Mouse (Mus musculus): ENCODE results near the gene Art3.

- TF ChIP-seq POLR2A (IDR thresholded peaks at IDR 0.05; ENCODE audit: borderline replicate concordance, extremely low read depth, low read depth, low read length) (no peak), CTCF (IDR thresholded peaks at IDR 0.05; ENCODE audit: insufficient read depth, low read length) (no peak)
Measured at GRCm38 (mm10) chr5:92313776-92314175, 17.9 kb upstream of the Art3 start.
